Comparison of ENCODE assay signal across 19 mouse cellular contexts in the genomic region with DNA sequence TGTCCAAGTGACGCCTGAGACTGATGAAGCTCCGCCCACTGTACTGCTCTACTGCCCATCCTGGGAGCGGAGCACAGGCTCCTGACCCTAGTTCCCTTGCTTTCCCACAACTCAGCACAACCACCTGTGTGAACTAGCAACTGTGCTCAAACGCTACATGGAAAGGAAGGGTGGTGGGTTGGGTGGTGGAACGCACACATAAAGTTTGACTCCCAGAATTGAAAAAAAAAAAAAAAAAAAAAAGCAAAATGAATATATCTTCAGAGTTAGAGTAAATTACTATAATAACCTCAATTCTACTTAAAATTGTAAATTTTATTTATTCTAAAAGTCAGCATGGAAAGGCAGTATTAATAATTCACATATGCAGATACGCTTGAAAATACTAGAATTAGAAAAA. TPM values are rescaled to one million over a fixed set of nuclear protein-coding genes. Genes with fewer than 3 reads are reported as not detected.
"Had no signal": no experiment of that assay in that cellular context is flagged by ENCODE, and none has a peak within 500 bp of the region (broad histone marks: within the 10 kb centered on the region; RNA-seq: fewer than 3 reads in every experiment).

No protein-coding gene starts in this region.

- H3K27me3 ChIP-seq: midbrain, embryonic 12.5 days; neural tube, embryonic 13.5 days; neural tube, embryonic 15.5 days had no signal

- H3K4me1 ChIP-seq: midbrain, embryonic 12.5 days; neural tube, embryonic 13.5 days; neural tube, embryonic 15.5 days had no signal

- H3K4me2 ChIP-seq: lung, embryonic 14.5 days; midbrain, embryonic 12.5 days; neural tube, embryonic 13.5 days; neural tube, embryonic 15.5 days had no signal

- H3K27ac ChIP-seq: midbrain, embryonic 10.5 days; midbrain, embryonic 12.5 days; neural tube, embryonic 13.5 days; neural tube, embryonic 15.5 days had no signal

- H3K9ac ChIP-seq: lung, embryonic 14.5 days; midbrain, embryonic 12.5 days; neural tube, embryonic 13.5 days; neural tube, embryonic 15.5 days had no signal

- H3K4me3 ChIP-seq: midbrain, embryonic 10.5 days; midbrain, embryonic 12.5 days; myocyte; neural tube, embryonic 13.5 days; neural tube, embryonic 15.5 days had no signal

- H3K36me3 ChIP-seq: midbrain, embryonic 10.5 days; midbrain, embryonic 12.5 days; neural tube, embryonic 13.5 days; neural tube, embryonic 15.5 days had no signal

- DNase-seq: lung, embryonic 14.5 days; lung, postnatal 4 days; midbrain, embryonic 14.5 days; retina, postnatal 1 day; right cerebral cortex, adult 18-20 months; right cerebral cortex, postnatal 25 days; right cerebral cortex, postnatal 4 days; spleen, adult 18-20 months; thymus, adult 18-20 months; thymus, postnatal 14 days; thymus, postnatal 36 days had no signal

- ATAC-seq: midbrain, embryonic 16.5 days had no signal

- H3K9me3 ChIP-seq: neural tube, embryonic 15.5 days had no signal

RNA-seq across cellular contexts. Expression of a gene that starts 25.3 kb away (rescaled TPM):
- total RNA-seq: megakaryocyte, adult 5-6 weeks; megakaryocyte-erythroid progenitor cell, adult 5-6 weeks had no signal
